Mouse (Mus musculus): Measurements from ENCODE around the gene Ffar4.

Ffar4 gene

DNA sequence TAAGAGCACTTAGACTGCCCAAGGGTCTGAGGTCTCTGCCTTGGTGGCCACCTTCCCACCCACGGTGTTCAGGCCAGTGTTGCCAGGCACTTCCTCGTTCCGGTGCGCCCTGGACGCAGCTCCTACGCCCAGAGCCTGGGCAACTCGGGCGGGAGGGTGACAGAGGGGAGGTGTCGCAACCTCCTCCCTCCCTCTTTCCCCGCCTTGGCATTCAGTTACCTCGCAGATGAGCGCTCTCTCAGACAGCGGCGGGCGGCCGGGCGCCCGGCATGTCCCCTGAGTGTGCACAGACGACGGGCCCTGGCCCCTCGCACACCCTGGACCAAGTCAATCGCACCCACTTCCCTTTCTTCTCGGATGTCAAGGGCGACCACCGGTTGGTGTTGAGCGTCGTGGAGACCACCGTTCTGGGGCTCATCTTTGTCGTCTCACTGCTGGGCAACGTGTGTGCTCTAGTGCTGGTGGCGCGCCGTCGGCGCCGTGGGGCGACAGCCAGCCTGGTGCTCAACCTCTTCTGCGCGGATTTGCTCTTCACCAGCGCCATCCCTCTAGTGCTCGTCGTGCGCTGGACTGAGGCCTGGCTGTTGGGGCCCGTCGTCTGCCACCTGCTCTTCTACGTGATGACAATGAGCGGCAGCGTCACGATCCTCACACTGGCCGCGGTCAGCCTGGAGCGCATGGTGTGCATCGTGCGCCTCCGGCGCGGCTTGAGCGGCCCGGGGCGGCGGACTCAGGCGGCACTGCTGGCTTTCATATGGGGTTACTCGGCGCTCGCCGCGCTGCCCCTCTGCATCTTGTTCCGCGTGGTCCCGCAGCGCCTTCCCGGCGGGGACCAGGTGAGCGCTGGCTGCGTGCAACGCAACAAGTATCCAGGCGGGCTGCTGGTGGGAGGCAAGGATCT lies at the start of gene Ffar4:
Gene Ffar4 (plus strand): TSS at position 214 of the 901 bp plus-strand sequence.
- DNase-seq (ENCODE audit: low spot score), result no peak

DNA sequence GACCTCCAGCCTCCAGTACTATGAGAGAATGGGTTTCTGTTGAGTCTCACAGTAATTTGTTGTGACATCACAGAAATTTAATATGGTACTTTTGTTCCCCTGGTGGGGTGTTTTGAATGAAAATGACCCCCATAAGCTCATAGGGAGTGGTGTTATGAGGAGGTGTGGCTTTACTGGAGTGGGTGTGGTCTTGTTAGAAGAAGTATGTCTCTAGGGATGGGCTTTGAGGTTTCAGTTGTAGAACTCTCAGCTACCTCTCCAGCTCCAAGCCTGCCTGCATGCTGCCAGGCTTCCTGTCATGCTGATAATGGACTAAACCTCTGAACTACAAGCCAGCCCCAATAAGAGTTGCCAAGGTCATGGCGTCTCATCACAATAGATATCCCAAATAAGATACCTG lies 47.2 kb upstream of the Ffar4 start:
- DNase-seq (ENCODE audit: low spot score), result no peak

DNA sequence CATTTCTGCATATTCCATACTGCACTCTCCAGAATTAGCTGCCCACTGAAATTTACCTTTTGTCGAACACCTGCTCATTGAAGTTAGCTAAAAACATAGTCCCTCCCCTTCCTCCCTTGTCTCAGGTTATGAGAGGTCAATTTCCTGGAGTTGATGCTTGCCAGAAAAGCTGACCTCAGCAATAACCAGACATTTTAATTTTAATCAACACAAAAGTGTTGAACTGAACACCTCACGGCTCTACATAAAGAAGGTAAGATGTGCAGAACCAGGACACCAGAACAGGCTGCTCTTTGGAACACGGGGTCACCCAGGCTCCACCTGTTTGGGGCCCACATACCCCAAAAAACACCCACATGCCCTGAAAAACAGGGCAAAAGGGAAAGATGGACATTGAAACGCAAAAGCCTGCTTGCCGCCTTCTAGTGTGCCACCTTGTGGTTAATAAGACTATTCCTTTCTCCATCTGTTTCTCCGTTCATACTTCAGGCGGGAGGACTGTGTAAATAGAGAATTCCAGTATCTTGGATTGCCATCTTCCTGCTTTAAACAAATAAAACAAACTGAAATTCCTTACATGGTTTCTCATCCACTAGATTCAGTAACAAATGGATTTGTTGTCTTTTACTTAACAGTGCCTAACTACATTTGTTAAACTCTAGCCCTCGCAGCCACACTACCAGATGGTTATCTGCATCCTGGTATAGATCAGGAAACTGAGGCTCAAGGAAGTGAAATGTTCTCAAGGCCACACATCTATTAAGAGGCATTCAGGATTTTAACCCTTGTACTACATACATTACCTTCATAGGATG lies 43.4 kb upstream of the Ffar4 start:
- DNase-seq (ENCODE audit: low spot score), result peak; percentile 13

DNA sequence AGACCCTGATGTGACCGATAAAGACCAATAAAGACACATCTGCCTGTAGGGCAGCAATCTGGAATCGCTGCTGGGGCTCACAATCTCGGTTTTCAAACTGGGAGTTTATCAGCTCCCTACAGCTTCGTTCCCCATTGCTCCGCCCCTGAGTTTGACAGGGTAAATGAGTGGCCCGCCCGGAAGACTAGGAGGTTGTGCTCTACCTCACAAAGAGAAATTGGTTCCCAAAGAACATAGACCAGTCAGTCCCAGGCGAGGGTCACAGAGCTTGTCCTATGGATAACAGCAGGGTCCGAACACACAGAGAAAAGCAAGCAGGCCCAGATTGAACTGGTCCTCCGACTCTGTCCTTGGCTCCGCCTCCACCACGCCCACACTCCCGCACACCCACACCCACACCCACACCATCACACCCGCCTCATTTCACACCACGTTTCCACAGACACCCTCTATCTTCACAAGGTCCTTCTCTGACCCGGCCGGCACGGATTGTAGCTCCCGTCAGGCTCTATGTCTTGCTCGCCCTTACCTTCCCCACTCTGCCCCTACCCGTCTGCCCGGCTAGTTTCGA lies 42.6 kb upstream of the Ffar4 start:
- peak; percentile 73 for DNase-seq (ENCODE audit: low spot score)

DNA sequence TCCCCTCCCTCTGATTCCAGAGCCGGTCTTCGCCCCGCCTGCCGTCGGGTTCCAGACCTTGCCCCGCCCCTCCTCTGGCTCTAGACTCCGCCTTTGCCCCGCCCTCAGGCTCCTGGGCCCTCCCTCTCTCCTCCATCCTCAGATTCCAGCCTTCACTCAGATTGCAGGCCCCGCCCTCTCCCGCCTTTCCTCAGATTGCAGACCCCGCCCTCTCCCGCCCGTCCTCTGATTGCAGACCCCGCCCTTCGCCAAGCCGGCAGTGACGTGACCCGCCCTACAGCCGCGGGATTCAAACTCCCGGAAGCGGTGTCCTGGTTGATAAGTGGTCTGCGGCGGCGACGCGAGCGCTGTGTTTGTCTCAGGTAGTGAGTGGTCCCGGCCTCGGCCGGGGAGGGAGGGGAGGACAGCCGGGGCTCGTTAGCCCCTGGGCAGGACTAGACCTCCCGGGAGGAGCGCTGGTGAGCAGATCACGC lies 42.1 kb upstream of the Ffar4 start, which contains the start of gene Cep55:
Gene Cep55 (plus strand): TSS at position 292 of the 473 bp plus-strand sequence.
- DNase-seq (ENCODE audit: low spot score), result peak; percentile 94

DNA sequence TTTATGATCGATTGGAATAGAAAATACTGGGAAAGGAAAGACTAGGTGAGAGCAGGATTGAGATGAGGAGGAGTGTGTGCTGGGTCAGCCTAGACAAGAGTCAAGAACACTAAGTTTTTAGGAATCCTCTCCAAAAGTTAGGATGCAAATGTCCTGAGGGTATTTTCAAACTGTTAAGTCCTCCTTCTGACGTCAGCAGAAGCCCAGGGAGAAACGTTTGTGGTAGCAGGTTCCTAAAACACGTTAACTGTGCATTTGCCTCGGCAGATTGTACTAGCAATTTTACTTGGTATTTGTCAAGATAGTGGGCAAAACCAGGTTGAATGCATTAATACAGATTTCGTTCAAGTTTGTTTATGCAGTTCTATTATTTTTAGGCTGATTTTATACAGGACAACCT lies 41.1 kb upstream of the Ffar4 start:
- DNase-seq (ENCODE audit: low spot score), result no peak

DNA sequence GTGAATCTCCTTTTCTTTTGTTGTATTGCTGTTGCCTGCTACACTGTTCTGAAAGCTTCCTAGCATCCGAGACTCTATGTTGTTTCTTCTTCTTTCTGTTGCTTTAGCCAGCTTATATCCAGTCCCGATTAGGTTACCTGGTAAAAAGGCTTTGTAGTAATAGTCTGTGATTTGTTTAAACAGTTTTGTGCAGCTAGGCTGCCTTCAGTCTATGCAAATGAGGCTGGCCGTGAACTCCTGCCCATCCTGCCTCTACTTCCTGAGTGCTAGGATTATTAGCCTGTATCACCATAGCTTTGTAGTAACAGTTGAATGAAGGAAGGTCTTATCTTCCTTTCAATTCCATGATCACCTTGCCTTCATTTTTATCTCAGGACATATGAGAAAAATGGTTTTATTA lies 40.6 kb upstream of the Ffar4 start:
- DNase-seq (ENCODE audit: low spot score), result no peak

DNA sequence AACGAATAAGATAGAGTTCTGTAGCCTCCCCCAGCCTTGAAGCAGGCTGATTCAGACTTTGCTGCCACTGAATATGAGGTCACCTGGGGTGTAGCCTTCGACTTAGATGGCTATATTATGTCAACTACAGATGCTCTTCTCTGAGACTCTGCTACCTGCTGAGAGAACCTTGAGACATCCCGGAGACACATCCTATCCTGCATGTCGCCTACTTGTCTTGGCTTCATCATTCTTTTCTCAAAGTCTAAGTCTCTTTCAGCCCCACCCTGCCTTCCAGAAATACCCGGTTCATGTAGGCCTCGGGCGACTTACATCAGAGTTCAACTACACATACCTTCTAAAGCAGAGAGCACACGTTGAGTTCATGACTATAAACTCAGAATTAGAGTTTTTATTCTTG lies 39.9 kb upstream of the Ffar4 start:
- DNase-seq (ENCODE audit: low spot score), result no peak

DNA sequence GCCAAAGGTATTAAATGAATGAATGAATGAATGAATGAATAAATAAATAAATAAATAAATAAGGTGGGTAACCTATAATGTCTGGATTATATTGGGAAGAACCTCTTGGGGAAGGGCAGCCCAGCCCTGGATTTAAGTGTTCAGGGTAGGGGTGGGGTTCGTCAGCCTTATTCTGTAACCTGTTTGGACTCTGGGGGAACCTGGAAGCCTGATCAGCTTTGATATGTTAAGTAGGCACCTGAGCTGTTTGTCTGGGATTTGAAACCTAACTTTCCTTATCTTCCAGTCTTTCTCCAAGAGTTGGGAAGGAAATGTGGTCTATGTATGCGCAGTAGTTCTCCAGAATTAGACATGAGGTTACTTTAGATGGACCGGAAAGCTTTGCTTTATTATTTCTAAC lies 33.7 kb upstream of the Ffar4 start:
- no peak for DNase-seq (ENCODE audit: low spot score)

DNA sequence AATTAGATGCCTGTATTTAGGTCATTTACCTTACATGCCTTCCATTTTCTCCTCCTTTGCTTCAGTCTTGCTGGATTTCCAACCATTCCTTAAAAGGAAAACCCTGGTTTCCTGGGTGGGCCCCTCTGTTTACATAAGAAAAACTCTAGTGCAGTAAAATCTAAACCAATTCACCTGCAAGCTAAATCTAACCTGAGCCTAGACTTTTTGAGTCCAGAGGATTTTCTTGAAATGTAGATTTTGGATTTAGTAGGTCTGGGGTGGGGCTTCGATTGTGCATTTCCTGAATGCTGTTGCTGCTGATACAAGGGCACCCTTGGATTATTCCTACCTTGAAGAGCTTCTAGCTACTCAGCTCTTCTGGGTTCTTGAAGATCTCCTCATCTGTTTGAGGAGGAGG lies 32.8 kb upstream of the Ffar4 start:
- DNase-seq (ENCODE audit: low spot score), result no peak

DNA sequence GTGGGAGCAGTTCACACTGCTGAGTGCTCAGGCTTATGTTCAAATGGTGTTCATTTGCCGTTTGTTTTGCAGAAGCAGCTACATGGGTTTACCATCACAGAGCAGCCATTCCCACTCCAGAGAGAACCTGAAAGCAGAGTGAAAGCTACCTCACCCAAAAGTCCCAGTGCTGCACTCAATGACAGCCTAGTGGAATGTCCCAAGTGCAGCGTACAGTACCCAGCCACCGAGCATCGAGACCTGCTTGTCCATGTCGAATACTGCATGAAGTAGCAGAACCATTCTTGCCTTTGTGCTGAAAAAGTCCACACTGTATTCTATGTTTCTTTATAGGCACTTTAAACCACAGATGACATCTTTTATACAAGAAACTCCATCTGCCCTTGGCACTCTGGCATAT lies 23.6 kb upstream of the Ffar4 start:
- DNase-seq (ENCODE audit: low spot score), result no peak

DNA sequence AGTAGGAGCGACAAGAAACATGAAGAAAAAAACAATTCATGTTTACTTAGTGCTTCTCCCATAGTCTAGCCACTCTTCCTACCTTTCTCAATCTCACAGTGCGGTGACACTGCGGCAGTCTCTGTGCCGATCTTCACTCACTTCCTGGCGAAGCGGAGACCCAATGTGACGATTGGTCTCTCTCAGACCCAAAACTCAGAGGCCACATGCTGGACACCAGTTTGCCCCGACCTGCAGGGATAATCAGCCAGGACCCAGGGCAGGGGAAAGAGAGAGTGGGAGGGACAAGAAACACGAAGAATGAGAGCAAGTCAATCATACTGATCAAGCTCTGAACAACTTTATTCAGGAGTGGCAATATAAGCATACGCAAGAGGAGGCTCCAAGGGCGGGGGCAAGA lies 21.8 kb upstream of the Ffar4 start:
- no peak for DNase-seq (ENCODE audit: low spot score)

DNA sequence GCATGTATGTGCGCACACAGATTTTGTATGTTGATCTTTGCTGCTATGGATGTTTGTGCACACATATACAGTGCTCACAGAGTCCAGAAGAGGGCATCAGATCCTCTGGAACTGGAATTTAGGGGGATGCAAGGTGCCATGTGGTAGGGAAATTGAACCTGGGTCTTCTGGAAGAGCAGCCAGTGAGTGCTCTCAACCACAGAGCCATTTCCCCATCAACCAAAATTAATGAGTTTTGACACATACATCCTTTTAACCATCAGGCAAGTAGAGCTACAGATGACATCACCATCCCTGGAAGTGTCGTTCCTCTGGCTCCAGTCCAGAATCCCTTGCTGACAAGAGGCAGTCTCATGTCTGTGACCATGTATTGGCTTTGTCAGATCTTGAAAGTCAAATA lies 20.6 kb upstream of the Ffar4 start:
- DNase-seq (ENCODE audit: low spot score), result no peak

DNA sequence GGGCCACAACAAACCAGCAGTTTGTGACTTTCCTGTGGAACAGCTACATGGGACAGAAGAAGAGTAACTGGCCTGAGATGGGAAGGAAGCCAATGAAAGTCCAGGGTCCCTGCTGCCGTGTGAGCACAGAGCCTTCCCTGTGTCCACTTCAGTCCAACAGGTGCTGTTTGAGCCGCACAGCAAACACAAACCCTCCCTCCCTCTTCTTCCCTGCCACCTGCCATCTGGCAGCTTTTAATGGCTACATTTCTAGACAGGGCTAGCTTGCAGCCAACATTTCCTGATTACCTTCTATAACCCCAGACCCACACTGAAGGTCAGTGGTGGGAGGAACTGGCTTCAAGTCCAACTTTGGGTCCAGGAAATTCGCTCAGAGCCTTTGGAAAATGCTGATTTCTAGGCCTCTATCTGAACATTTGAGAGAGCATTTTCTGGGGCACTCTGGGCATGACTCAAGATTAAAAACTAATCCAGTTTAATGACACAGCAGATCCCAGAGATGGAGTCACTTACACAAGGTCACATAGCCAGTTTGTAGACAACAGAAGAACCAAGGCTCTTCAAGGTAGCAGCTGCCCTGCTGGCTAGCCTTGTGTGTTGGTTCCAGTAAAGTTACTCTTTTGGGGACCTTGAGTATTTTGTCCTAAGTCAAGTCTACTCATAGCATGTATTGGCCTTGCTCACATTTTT lies 18.9 kb upstream of the Ffar4 start:
- no peak for DNase-seq (ENCODE audit: low spot score)

DNA sequence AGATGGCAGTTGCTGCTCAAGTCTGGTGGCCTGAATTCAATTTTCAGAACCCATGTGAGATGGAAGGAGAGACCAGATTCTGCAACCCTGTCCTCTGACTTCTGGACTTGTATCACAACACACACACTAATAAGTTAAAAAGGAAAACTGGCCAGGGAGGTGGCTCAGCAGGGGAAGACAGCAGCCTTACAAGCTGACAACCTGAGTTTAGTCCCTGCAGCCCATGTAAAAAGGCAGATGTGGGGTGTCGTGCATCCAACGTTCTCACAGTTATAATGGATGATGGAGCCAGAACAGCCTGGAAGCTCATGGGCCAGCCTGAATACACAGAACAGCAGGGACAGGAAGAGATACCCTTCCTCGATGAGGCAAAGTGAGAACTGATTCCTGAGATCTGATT lies 15.5 kb upstream of the Ffar4 start:
- DNase-seq (ENCODE audit: low spot score), result no peak

DNA sequence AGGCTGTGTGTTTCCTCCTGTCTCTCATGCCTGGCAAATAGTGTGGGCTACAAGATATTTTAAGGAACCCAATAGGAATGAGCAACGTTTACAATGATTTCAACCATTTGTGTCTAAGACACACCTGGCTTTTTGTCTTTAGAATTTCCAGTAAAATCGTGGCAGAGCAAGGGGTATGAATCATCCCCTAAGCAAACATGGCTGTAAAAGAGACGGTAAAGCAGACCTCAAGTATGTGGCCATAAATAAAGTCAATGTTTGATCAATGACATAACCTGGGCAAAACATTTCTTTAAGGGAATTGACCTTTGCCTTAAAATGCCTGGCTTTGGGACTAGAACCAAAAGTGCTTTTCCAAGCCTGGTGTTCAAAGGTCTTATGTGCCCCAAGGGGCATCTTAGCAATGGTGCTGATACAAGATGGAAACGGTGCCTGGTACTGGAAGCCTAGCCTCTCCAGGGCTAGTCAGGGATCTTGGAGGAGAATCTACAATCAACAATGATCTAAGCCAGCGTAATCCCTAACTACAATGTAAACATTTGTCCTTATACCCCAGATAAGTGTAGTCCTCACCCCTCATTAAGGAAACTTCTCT lies 13.8 kb upstream of the Ffar4 start:
- no peak for DNase-seq (ENCODE audit: low spot score)

DNA sequence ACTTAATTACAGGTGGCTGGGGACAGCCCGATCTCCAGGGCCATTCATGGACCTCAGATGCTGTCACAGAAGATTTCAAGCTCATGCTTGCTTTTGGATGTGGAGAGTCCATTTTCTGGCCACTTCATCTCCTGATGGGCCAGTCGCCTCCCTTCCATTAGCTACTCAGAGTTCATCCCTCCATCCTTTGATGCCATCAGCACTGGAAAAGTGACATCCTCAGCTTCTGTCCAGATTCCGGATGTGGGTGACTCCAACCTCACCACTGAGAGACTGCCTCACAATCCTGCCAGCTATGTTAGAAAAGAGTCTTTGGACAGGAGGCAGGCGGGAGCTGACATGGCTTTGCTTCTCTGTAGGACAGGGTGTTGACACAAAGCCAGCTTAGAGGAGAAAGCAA lies 11.0 kb upstream of the Ffar4 start:
- no peak for DNase-seq (ENCODE audit: low spot score)

DNA sequence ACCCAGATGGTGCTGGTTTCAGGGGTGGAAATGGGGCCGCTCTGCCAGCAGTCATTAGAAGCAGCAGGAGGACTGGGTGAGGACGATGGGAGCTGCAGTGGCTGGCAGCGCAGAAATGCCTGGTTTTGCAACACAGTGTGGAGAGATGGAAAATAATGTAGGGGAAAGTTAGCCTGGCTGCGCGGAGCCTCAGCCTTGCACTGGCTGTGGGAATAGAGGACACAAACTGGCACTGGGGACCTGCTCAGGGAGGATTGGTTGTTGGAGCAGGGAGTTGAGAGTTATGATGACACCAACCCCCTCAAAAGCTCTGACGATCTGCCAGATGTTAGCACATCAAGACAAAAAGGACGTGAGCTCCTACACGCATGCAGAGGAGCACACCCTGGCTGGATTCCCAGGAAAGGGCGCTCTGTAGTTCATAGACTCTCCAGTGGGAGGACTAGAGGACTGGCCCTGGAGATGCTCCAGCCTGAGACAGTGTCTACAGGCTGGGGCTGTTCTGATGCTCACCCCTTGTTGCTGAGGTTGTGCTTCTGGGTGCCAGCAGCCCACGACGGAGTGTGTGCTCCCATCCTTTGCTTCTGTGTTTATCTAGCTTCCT lies 9.8 kb upstream of the Ffar4 start:
- DNase-seq (ENCODE audit: low spot score), result peak; percentile 37

DNA sequence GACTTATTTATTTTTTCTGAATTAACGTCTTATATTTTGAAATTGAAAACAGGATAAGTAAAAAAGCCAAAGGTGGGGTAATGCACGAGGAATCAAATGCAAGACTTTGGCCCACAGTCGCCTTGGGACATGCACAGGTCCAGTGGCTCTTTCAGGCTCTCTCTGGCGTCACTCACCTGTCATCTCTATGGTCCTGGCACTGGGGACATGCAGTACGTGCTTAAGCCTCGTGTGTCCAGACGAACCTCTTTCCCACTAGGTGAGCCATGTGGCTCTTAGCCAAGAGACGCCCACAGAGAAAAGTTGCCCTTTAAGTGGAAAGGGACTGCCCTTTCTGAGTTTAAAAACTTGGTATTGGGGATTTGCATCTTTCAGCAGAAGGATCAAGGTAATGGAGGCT lies 7.5 kb upstream of the Ffar4 start:
- no peak for DNase-seq (ENCODE audit: low spot score)

DNA sequence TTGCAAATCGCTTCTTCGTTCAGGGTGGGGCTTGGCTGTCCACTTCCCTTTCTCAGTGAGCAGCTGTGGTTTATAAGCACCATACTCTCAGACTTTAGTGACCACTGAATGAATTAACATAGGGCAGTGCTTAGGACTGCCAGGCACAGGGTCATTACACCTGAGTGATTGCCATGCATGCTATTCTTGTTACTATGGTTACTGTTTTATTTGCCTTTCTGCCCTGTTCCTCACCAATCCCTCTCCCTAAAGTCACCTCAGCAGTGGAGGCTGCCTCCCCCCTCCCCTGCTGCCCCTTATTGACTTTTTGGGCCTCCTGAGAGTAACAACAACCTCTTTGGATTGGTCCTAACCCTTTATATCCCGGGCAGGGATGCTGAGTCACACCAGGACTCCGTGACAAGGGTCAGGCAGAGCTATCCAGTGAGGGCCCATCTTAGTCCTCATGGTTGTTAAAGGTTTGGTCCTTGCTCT lies 5.3 kb upstream of the Ffar4 start:
- no peak for DNase-seq (ENCODE audit: low spot score)

DNA sequence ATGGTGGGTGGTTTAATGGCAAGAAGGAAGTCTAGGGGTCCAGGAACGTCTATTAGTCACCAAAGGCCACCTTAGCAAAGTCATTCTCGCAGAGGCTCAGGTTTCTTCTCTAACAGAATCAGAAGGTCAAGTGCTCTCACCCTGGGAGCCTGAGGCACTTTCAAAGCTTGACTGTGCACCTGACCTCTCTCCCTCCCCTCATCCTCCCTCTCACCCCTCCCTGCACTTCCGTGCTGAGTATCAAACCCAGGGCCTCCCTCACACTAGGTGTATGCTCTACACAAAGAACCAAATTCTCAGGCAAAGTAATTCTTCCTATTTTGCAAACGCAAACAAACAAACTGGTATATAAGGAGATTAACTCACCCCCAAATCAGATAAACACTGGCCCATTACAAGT lies 640 bp upstream of the Ffar4 start:
- DNase-seq (ENCODE audit: low spot score), result no peak

Measured in layer of hippocampus, adult 11-12 months (tissue).